ENCODE assay signal across 8 mouse cellular contexts in the genomic region with DNA sequence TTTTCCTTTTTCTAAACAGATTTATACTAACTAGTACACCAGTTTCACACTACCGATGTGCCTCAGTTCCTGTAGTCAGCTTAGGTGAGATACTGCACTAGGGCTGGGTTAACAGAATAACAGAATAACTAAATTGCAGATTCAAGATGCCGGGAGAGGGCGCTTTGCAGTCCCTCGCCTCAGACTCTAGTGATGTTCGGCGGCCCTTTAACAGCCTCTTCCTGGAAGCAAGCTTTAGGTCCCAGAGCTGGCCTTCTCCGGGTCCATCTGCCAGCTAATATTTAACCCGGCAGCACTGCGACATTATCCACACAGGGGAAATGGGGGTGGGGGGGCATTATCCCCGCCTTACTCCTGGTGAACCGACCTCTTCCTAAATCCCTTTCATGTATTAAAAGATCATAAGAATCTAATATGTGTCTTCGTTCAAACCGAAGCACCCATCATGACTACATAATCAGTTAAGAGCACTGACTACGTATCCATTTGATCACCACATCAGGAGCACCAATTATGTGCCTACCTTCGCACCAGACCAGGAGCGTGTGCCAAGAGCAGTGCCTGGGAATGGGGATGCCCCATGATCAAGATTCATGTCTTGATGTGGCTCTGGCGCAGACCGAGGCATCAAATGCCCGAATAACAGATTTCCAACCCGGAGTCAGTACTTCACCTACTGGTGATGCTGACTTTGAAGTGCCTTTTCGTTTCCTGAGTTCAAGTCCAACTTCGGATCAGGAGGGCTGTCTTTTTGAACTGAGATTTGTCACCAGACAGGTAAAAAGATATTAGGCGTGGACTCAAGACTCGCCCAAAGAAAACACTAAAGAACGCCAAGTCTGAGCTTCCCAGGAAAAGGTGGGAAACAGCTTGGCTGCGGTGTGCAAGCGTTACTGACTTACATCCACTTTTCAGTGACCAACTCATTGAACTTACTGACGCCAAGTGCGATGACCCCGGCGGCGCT. TPM values are rescaled to one million over a fixed set of nuclear protein-coding genes. Genes with fewer than 3 reads are reported as not detected.
DNase-seq lines count a peak whose midpoint lies in the region.

No protein-coding gene starts in this region.

- intact Hi-C loops in heart, postnatal 25 days (cut with DNase I): loop anchor here (2.0 kb wide), 1 partner anchor 14 kb away; no protein-coding TSS in a partner anchor
- intact Hi-C loops in heart, postnatal 36 days (cut with DNase I): loop anchor here (2.0 kb wide), 1 partner anchor 14 kb away; no protein-coding TSS in a partner anchor

- H3K4me1 ChIP-seq in embryonic facial prominence, embryonic 10.5 days: peaks cover 56% of the 10 kb centered on the region

- WGBS in embryonic facial prominence, embryonic 10.5 days: 16% methylated on average over 32 of the region's 32 CpGs

- peaks cover 13% of the 10 kb centered on the region for H3K36me3 ChIP-seq in embryonic facial prominence, embryonic 10.5 days (replicated peaks)
- H3K36me3 ChIP-seq in splenic B cell, adult 2 months (ENCODE audit: control insufficient read depth, insufficient read depth, low read length, poor library complexity, severe bottlenecking): no peaks in the 10 kb centered on the region

- peak overlapping the region; percentile 83 for H3K4me3 ChIP-seq in embryonic facial prominence, embryonic 10.5 days

- DNase-seq in heart, adult 18-20 months: peak; percentile 66 to 76
- DNase-seq in heart, postnatal 25 days (ENCODE audit: low spot score): no peak
- peak; percentile 30 for DNase-seq in T-cell, adult 2 months (ENCODE audit: low spot score)
- DNase-seq in embryonic facial prominence, embryonic 10.5 days (ENCODE audit: low spot score): peak; percentile 62
- DNase-seq in heart, postnatal 36 days: peak; percentile 60 to 65
- DNase-seq in kidney, postnatal 36 days: peak; percentile 88 to 90
- DNase-seq in lung, postnatal 25 days (ENCODE audit: low spot score): peak; percentile 74
- DNase-seq in splenic B cell, adult 2 months (ENCODE audit: low read depth, low spot score): peak; percentile 64

- H3K27me3 ChIP-seq in embryonic facial prominence, embryonic 10.5 days (replicated peaks; ENCODE audit: low read depth, poor library complexity, severe bottlenecking): no peaks in the 10 kb centered on the region
- no peaks in the 10 kb centered on the region; the same call in none of the 2 replicates for H3K27me3 ChIP-seq in splenic B cell, adult 2 months (ENCODE audit: control insufficient read depth, insufficient read depth, low read length, poor library complexity, severe bottlenecking)

- H3K9me3 ChIP-seq in embryonic facial prominence, embryonic 10.5 days: no peaks in the 10 kb centered on the region

- peak overlapping the region; percentile 96 for H3K27ac ChIP-seq in embryonic facial prominence, embryonic 10.5 days (replicated peaks)

RNA-seq across cellular contexts. Expression of a gene that starts 1.3 kb away (rescaled TPM):
- total RNA-seq in heart, adult 18-20 months (2021): 1 to 10 TPM; 6.2 to 8.5 TPM
- 10 to 100 TPM; 16.6 to 20.3 TPM for total RNA-seq in heart, postnatal 25 days (2021)
- polyA plus RNA-seq in embryonic facial prominence, embryonic 10.5 days (2016; fragmentation: Nextera tagmentation; extraction: Ambion mirVana): 22.2 and 22.3 TPM in 2 replicates
- total RNA-seq in heart, postnatal 36 days (2021): 10 to 100 TPM; 16.0 to 16.7 TPM

RNA-seq across cellular contexts. Expression of a gene that starts 31.6 kb away (rescaled TPM):
- 100 to 1,000 TPM; 154 TPM for total RNA-seq in heart, adult 18-20 months (2021)
- total RNA-seq in heart, postnatal 25 days (2021): 100 to 1,000 TPM; 129 to 141 TPM
- polyA plus RNA-seq in embryonic facial prominence, embryonic 10.5 days (2016; fragmentation: Nextera tagmentation; extraction: Ambion mirVana): 92.6 and 97.5 TPM in 2 replicates
- total RNA-seq in heart, postnatal 36 days (2021): 100 to 1,000 TPM; 134 to 150 TPM

RNA-seq across cellular contexts. Expression of a gene that starts 33.5 kb away (rescaled TPM):
- total RNA-seq in heart, adult 18-20 months (2021): 1 to 10 TPM; 2.1 to 2.6 TPM
- total RNA-seq in heart, postnatal 25 days (2021): 1 to 10 TPM; 3.5 to 4.2 TPM
- polyA plus RNA-seq in embryonic facial prominence, embryonic 10.5 days (2016; fragmentation: Nextera tagmentation; extraction: Ambion mirVana): 37.7 and 39.5 TPM in 2 replicates
- total RNA-seq in heart, postnatal 36 days (2021): 1 to 10 TPM; 4.4 to 4.6 TPM

RNA-seq across cellular contexts. Expression of a gene that starts 46.5 kb away (rescaled TPM):
- 1 to 10 TPM; 7.7 to 9.7 TPM for total RNA-seq in heart, adult 18-20 months (2021)
- total RNA-seq in heart, postnatal 25 days (2021): 10 to 100 TPM in 1 of 2 experiments, 1 to 10 TPM in 1; 9.8 to 12.0 TPM
- 14.4 and 16.2 TPM in 2 replicates for polyA plus RNA-seq in embryonic facial prominence, embryonic 10.5 days (2016; fragmentation: Nextera tagmentation; extraction: Ambion mirVana)
- 10 to 100 TPM in 1 of 2 experiments, 1 to 10 TPM in 1; 9.2 to 11.0 TPM for total RNA-seq in heart, postnatal 36 days (2021)

RNA-seq across cellular contexts. Expression of a gene that starts 46.6 kb away (rescaled TPM):
- total RNA-seq in heart, adult 18-20 months (2021): 100 to 1,000 TPM; 152 to 155 TPM
- 100 to 1,000 TPM; 149 TPM for total RNA-seq in heart, postnatal 25 days (2021)
- 66.6 and 66.7 TPM in 2 replicates for polyA plus RNA-seq in embryonic facial prominence, embryonic 10.5 days (2016; fragmentation: Nextera tagmentation; extraction: Ambion mirVana)
- total RNA-seq in heart, postnatal 36 days (2021): 100 to 1,000 TPM; 143 to 164 TPM
